ENCODE assay signal across 13 mouse cellular contexts in the genomic region with DNA sequence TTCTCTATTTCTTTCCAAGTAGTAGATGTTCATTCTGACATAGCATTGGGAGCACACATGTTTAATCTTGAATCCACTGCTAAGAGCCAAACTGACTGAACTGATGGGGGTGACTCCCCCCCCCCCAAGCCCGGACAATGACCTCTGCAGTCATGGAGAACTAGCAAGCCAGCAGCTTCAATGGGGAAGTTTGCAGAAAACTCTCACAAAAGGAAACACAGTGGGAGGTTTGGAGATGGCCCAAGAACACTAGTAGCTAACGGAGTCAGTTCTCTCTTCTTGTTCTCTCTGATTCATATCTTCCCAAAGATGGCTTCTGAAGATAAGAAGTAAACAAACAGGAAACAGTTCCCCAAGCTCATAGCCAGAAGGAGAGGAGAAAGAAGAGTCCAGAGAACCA. TPM values are rescaled to one million over a fixed set of nuclear protein-coding genes. Genes with fewer than 3 reads are reported as not detected.
DNase-seq lines count a peak whose midpoint lies in the region.
"Had no signal": no experiment of that assay in that cellular context is flagged by ENCODE, and none has a peak within 500 bp of the region (broad histone marks: within the 10 kb centered on the region; RNA-seq: fewer than 3 reads in every experiment).

No protein-coding gene starts in this region.

- intact Hi-C loops in heart, postnatal 25 days (cut with DNase I) = no loop called here

- peak; percentile 44 for DNase-seq in heart, adult 8-10 months (ENCODE audit: low spot score)
- DNase-seq in heart, postnatal 25 days (ENCODE audit: low spot score) = no peak
- DNase-seq in kidney, postnatal 14 days = peak; percentile 41
- no peak for DNase-seq in kidney, adult 11 months
- peak; percentile 32 for DNase-seq in urinary bladder, postnatal 14 days (ENCODE audit: low spot score)
- no peak for DNase-seq in urinary bladder, adult 18-20 months (ENCODE audit: low spot score in 2 of 2)
- DNase-seq in embryo, embryonic 10 days (ENCODE audit: low spot score) = no peak
- DNase-seq: adrenal gland, adult 2 months; forebrain, postnatal 0 days; thymus, adult 2 months had no signal

RNA-seq across cellular contexts. Expression of a gene that starts 4.4 kb away (rescaled TPM):
- 1 to 10 TPM; 5.2 to 9.2 (median 7.7) TPM for total RNA-seq in heart, adult 8-10 months (2022)
- total RNA-seq in heart, postnatal 25 days (2021) = 1 to 10 TPM; 7.8 to 8.4 TPM

RNA-seq across cellular contexts. Expression of a gene that starts 18.9 kb away (rescaled TPM):
- total RNA-seq in heart, adult 8-10 months (2022) = not detected
- not detected for total RNA-seq in heart, postnatal 25 days (2021)
- total RNA-seq: adrenal gland, adult 2 months; forebrain, postnatal 0 days; heart, adult 2 months; layer of hippocampus, postnatal 25 days; left cerebral cortex, postnatal 14 days had no signal

Comparison
In these comparisons a context has a peak if more than half of its experiments do, and no peak if none do; other contexts are left out.
1. DNase-seq: peak in heart, adult 8-10 months (single experiment), kidney, postnatal 14 days (single experiment) and urinary bladder, postnatal 14 days (single experiment); none in heart, postnatal 25 days (single experiment), kidney, adult 11 months (single experiment), urinary bladder, adult 18-20 months (0 of 2) and embryo, embryonic 10 days (single experiment).